Mouse (Mus musculus) embryonic facial prominence, embryonic 13.5 days (tissue): ENCODE results near the gene Mdm2. TPM values are rescaled to one million over a fixed set of nuclear protein-coding genes. Genes with fewer than 3 reads are reported as not detected.
A peak's percentile ranks its signal among the peaks of the same experiment; 100 is the strongest.

Experiments
- ATAC-seq: fragments of 200-750 bp; cut with Nextera tagmentation; 2 replicates; pipeline ENCODE4 v1.8.0; 2017; ENCODE audit warnings: low read depth; ENCODE audit not compliant: insufficient number of reproducible peaks, insufficient read depth, low FRiP score, low TSS enrichment
- H3K27ac ChIP-seq: fragments of 300-500 bp; sonication (generic); 2 replicates; pipeline ENCODE4 v1.5.1; 2015; ENCODE audit warnings: moderate library complexity, mild to moderate bottlenecking, inconsistent platforms
- H3K27me3 ChIP-seq: fragments of 300-500 bp; sonication (generic); 2 replicates; pipeline ENCODE4 v1.6.1; 2015; ENCODE audit warnings: mild to moderate bottlenecking, inconsistent platforms
- H3K36me3 ChIP-seq: fragments of 300-500 bp; sonication (generic); 2 replicates; pipeline ENCODE4 v1.6.1; 2015; ENCODE audit warnings: mild to moderate bottlenecking, inconsistent platforms
- H3K4me1 ChIP-seq: fragments of 300-500 bp; sonication (generic); 2 replicates; pipeline ENCODE4 v1.6.1; 2015; ENCODE audit warnings: inconsistent platforms
- H3K4me2 ChIP-seq: fragments of 300-500 bp; sonication (generic); 2 replicates; pipeline ENCODE4 v1.6.1; 2015; ENCODE audit warnings: moderate library complexity, mild to moderate bottlenecking, inconsistent platforms
- H3K4me3 ChIP-seq: fragments of 300-500 bp; sonication (generic); 2 replicates; pipeline ENCODE4 v1.5.1; 2015; ENCODE audit warnings: mild to moderate bottlenecking, inconsistent platforms
- H3K9ac ChIP-seq: fragments of 300-500 bp; sonication (generic); 2 replicates; pipeline ENCODE4 v1.6.1; 2015; ENCODE audit warnings: mild to moderate bottlenecking, inconsistent platforms
- H3K9me3 ChIP-seq: fragments of 300-500 bp; sonication (generic); 2 replicates; pipeline ENCODE4 v1.6.1; 2016; ENCODE audit warnings: inconsistent platforms
- WGBS: fragments of 180-500 bp; shearing (Covaris S2); methylation state at CpG from one replicate; pipeline ENCODE4 v1.1.7; 2015; ENCODE audit warnings: mixed read lengths; 5-methylcytosine and 5-hydroxymethylcytosine counted together
- polyA plus RNA-seq: library from polyadenylated mRNA; unstranded; fragments of >200 nt; fragmentation: Nextera tagmentation; extraction: Ambion mirVana; gene quantifications from 2 replicates; pipeline ENCODE4 v1.2.1, GENCODE M21; 2015

Gene Mdm2
- polyA plus RNA-seq, 1 experiment from 2014 or later: 49.3 TPM

- Histone ChIP-seq H3K36me3 (no peaks in the 10 kb centered on the region), H3K9me3 (no peaks in the 10 kb centered on the region), H3K9ac (no peak overlapping the region), H3K4me3 (no peak overlapping the region), H3K27me3 (no peaks in the 10 kb centered on the region), H3K4me2 (no peak overlapping the region; the same call in 1 of the 2 replicates), H3K27ac (no peak overlapping the region), H3K4me1 (peaks cover 7% of the 10 kb centered on the region)
- no peak for ATAC-seq
- WGBS: 69% methylated on average over 4 of the region's 4 CpGs
These were observed 58.2 kb downstream of the Mdm2 start for GRCm38 (mm10) chr10:117652378-117652774.

GRCm38 (mm10) chr10:117651587-117652377 lies 58.8 kb downstream of the Mdm2 start:
- no peaks in the 10 kb centered on the region for H3K27me3 ChIP-seq
- H3K27ac ChIP-seq: no peak overlapping the region
- H3K4me3 ChIP-seq: no peak overlapping the region
- H3K4me2 ChIP-seq: no peak overlapping the region; the same call in 1 of the 2 replicates
- 38% methylated on average over 10 of the region's 10 CpGs for WGBS
- peak; percentile 62; the same call in 1 of the 2 replicates for ATAC-seq
- H3K9ac ChIP-seq: no peak overlapping the region
- H3K36me3 ChIP-seq: no peaks in the 10 kb centered on the region
- H3K4me1 ChIP-seq: peaks cover 7% of the 10 kb centered on the region
- no peaks in the 10 kb centered on the region for H3K9me3 ChIP-seq

GRCm38 (mm10) chr10:117650725-117651124 lies 59.8 kb downstream of the Mdm2 start:
- H3K9ac ChIP-seq: no peak overlapping the region
- no peak overlapping the region for H3K27ac ChIP-seq
- H3K36me3 ChIP-seq: no peaks in the 10 kb centered on the region
- H3K4me1 ChIP-seq: peaks cover 8% of the 10 kb centered on the region
- H3K9me3 ChIP-seq: no peaks in the 10 kb centered on the region
- H3K4me3 ChIP-seq: no peak overlapping the region
- no peak overlapping the region for H3K4me2 ChIP-seq
- WGBS: 84% methylated on average over 7 of the region's 7 CpGs
- no peaks in the 10 kb centered on the region for H3K27me3 ChIP-seq
- no peak for ATAC-seq

GRCm38 (mm10) chr10:117650042-117650655 lies 60.4 kb downstream of the Mdm2 start:
- WGBS: 90% methylated on average over 12 of the region's 12 CpGs
- no peak for ATAC-seq

GRCm38 (mm10) chr10:117649292-117650041 lies 61.1 kb downstream of the Mdm2 start:
- Histone ChIP-seq H3K4me1 (peaks cover 11% of the 10 kb centered on the region), H3K4me2 (no peak overlapping the region), H3K27me3 (no peaks in the 10 kb centered on the region), H3K27ac (no peak overlapping the region), H3K36me3 (no peaks in the 10 kb centered on the region), H3K9ac (no peak overlapping the region), H3K9me3 (no peaks in the 10 kb centered on the region), H3K4me3 (no peak overlapping the region)
- WGBS: 90% methylated on average over 11 of the region's 11 CpGs
- no peak for ATAC-seq

More at GRCm38 (mm10) chr10:117650042-117650655, 60.4 kb downstream of the Mdm2 start:
- Histone ChIP-seq H3K27ac (no peak overlapping the region), H3K9me3 (no peaks in the 10 kb centered on the region), H3K4me3 (no peak overlapping the region), H3K9ac (no peak overlapping the region), H3K27me3 (no peaks in the 10 kb centered on the region), H3K4me2 (no peak overlapping the region), H3K4me1 (peaks cover 11% of the 10 kb centered on the region), H3K36me3 (no peaks in the 10 kb centered on the region)

GRCm38 (mm10) chr10:117648643-117649042 lies 61.9 kb downstream of the Mdm2 start:
- ATAC-seq: no peak
- no peak overlapping the region for H3K27ac ChIP-seq
- no peak overlapping the region for H3K9ac ChIP-seq
- H3K4me2 ChIP-seq: no peak overlapping the region
- H3K36me3 ChIP-seq: no peaks in the 10 kb centered on the region
- H3K9me3 ChIP-seq: no peaks in the 10 kb centered on the region
- no peak overlapping the region for H3K4me3 ChIP-seq
- WGBS: 84% methylated on average over 3 of the region's 3 CpGs
- no peaks in the 10 kb centered on the region for H3K27me3 ChIP-seq
- peaks cover 11% of the 10 kb centered on the region for H3K4me1 ChIP-seq

- Histone ChIP-seq H3K27me3 (no peaks in the 10 kb centered on the region), H3K4me3 (no peak overlapping the region), H3K36me3 (no peaks in the 10 kb centered on the region), H3K27ac (no peak overlapping the region), H3K9me3 (no peaks in the 10 kb centered on the region), H3K4me1 (peaks cover 11% of the 10 kb centered on the region), H3K9ac (no peak overlapping the region), H3K4me2 (no peak overlapping the region)
- no peak for ATAC-seq
- 88% methylated on average over 2 of the region's 2 CpGs for WGBS
These were observed 62.5 kb downstream of the Mdm2 start for GRCm38 (mm10) chr10:117647964-117648472.

GRCm38 (mm10) chr10:117647158-117647505 lies 63.4 kb downstream of the Mdm2 start:
- WGBS: 76% methylated on average over 13 of the region's 13 CpGs
- no peak for ATAC-seq
- Histone ChIP-seq H3K4me2 (no peak overlapping the region), H3K27me3 (no peaks in the 10 kb centered on the region), H3K4me1 (peaks cover 8% of the 10 kb centered on the region), H3K9me3 (no peaks in the 10 kb centered on the region), H3K36me3 (no peaks in the 10 kb centered on the region), H3K9ac (no peak overlapping the region), H3K4me3 (no peak overlapping the region), H3K27ac (no peak overlapping the region)

GRCm38 (mm10) chr10:117646482-117647157 lies 63.9 kb downstream of the Mdm2 start:
- no peak overlapping the region for H3K4me3 ChIP-seq
- H3K9ac ChIP-seq: no peak overlapping the region
- ATAC-seq: no peak
- H3K9me3 ChIP-seq: no peaks in the 10 kb centered on the region
- H3K4me2 ChIP-seq: no peak overlapping the region
- H3K36me3 ChIP-seq: no peaks in the 10 kb centered on the region
- no peaks in the 10 kb centered on the region for H3K27me3 ChIP-seq
- H3K4me1 ChIP-seq: peaks cover 7% of the 10 kb centered on the region
- no peak overlapping the region for H3K27ac ChIP-seq
- 85% methylated on average over 5 of the region's 5 CpGs for WGBS

- H3K9ac ChIP-seq: no peak overlapping the region
- no peak overlapping the region for H3K4me3 ChIP-seq
- no peak overlapping the region for H3K4me2 ChIP-seq
- H3K27me3 ChIP-seq: no peaks in the 10 kb centered on the region
- H3K9me3 ChIP-seq: no peaks in the 10 kb centered on the region
- no peaks in the 10 kb centered on the region for H3K36me3 ChIP-seq
- ATAC-seq: no peak
- H3K4me1 ChIP-seq: peaks cover 8% of the 10 kb centered on the region
- WGBS: 63% methylated on average over 7 of the region's 7 CpGs
- H3K27ac ChIP-seq: no peak overlapping the region
These were observed 65.0 kb downstream of the Mdm2 start for GRCm38 (mm10) chr10:117645487-117645964.

- H3K9ac ChIP-seq: no peak overlapping the region
- no peaks in the 10 kb centered on the region for H3K27me3 ChIP-seq
- H3K4me3 ChIP-seq: no peak overlapping the region
- H3K4me2 ChIP-seq: no peak overlapping the region
- no peaks in the 10 kb centered on the region for H3K9me3 ChIP-seq
- no peaks in the 10 kb centered on the region for H3K36me3 ChIP-seq
- WGBS: 83% methylated on average over 11 of the region's 11 CpGs
- H3K27ac ChIP-seq: no peak overlapping the region
- no peak for ATAC-seq
- peaks cover 8% of the 10 kb centered on the region for H3K4me1 ChIP-seq
These were observed 65.7 kb downstream of the Mdm2 start for GRCm38 (mm10) chr10:117644828-117645227.
